Mouse (Mus musculus): Measurements from ENCODE around the gene Usp8. TPM values are rescaled to one million over a fixed set of nuclear protein-coding genes. Genes with fewer than 3 reads are reported as not detected.

The Usp8 gene
- polyA plus RNA-seq, 1 experiment from 2014 or later: 19.1 TPM

DNA sequence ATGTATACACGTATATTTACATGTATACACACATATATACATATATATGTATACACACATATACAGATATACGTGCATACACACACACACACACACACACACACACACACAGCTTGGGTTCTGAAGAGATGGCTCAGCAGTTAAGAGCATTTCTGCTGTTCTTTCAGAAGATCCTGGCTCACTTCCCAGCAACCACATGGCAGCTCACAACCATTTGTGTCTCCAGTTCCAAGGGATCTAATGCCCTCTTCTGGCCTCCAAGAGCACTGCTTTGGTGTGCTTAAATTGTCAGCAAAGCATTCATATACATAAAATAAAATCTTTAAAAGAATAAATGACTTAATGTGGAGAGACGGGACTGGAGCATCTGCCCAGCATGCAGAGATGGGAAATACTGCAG lies 75.3 kb downstream of the Usp8 start:
- no peak overlapping the region for H3K27ac ChIP-seq (replicated peaks)
- DNase-seq (ENCODE audit: low spot score) (peak; percentile 41), ATAC-seq (ENCODE audit: low FRiP score, low TSS enrichment) (no peak; the same call in 1 of the 2 replicates)
- no peak overlapping the region for H3K9ac ChIP-seq (ENCODE audit: low read length)
- 62% methylated on average over 3 of the region's 3 CpGs for WGBS
- H3K4me3 ChIP-seq (ENCODE audit: low read depth, low read length): no peak overlapping the region
- H3K4me1 ChIP-seq (replicated peaks; ENCODE audit: control insufficient read depth, insufficient read depth): no peaks in the 10 kb centered on the region; the same call in 1 of the 2 replicates
- no peak overlapping the region for H3K4me2 ChIP-seq (replicated peaks; ENCODE audit: low read depth)
- H3K36me3 ChIP-seq (ENCODE audit: control insufficient read depth, insufficient read depth, low read length): no peaks in the 10 kb centered on the region
- no peaks in the 10 kb centered on the region for H3K9me3 ChIP-seq (ENCODE audit: control insufficient read depth, low read length)
- H3K27me3 ChIP-seq (ENCODE audit: control insufficient read depth, insufficient read depth, low read length): no peaks in the 10 kb centered on the region
- no peak for TF ChIP-seq EP300 (optimal IDR thresholded peaks at IDR 0.05)
- TF ChIP-seq CTCF (IDR thresholded peaks at IDR 0.05; ENCODE audit: low read depth): peak; percentile 76

- Histone ChIP-seq H3K9me3 (ENCODE audit: control insufficient read depth, low read length) (no peaks in the 10 kb centered on the region), H3K9ac (ENCODE audit: low read length) (no peak within 1 kb of the TSS), H3K4me2 (replicated peaks; ENCODE audit: low read depth) (no peak within 1 kb of the TSS), H3K27ac (replicated peaks) (no peak within 1 kb of the TSS), H3K4me3 (ENCODE audit: low read depth, low read length) (no peak within 1 kb of the TSS), H3K27me3 (ENCODE audit: control insufficient read depth, insufficient read depth, low read length) (no peaks in the 10 kb centered on the region), H3K36me3 (ENCODE audit: control insufficient read depth, insufficient read depth, low read length) (no peaks in the 10 kb centered on the region), H3K4me1 (replicated peaks; ENCODE audit: control insufficient read depth, insufficient read depth) (no peaks in the 10 kb centered on the region; the same call in 1 of the 2 replicates)
- no peak for ATAC-seq (ENCODE audit: low FRiP score, low TSS enrichment)
- no peak for TF ChIP-seq EP300 (optimal IDR thresholded peaks at IDR 0.05)
- no peak for TF ChIP-seq CTCF (IDR thresholded peaks at IDR 0.05; ENCODE audit: low read depth)
- WGBS: 65% methylated on average over 4 of the region's 4 CpGs
- DNase-seq (ENCODE audit: low spot score): no peak
Measured at GRCm38 (mm10) chr2:126783370-126783769, 76.2 kb downstream of the Usp8 start, which contains the start of gene Usp50. TSS of gene Usp50 (minus strand) at chr2:126783470.

GRCm38 (mm10) chr2:126787721-126788342 lies 80.7 kb downstream of the Usp8 start:
- TF ChIP-seq EP300 (optimal IDR thresholded peaks at IDR 0.05) (no peak), CTCF (IDR thresholded peaks at IDR 0.05; ENCODE audit: low read depth) (no peak)
- H3K4me2 ChIP-seq (replicated peaks; ENCODE audit: low read depth): no peak overlapping the region
- DNase-seq (ENCODE audit: low spot score): peak; percentile 22
- H3K27me3 ChIP-seq (ENCODE audit: control insufficient read depth, insufficient read depth, low read length): no peaks in the 10 kb centered on the region
- H3K9ac ChIP-seq (ENCODE audit: low read length): no peak overlapping the region
- H3K36me3 ChIP-seq (ENCODE audit: control insufficient read depth, insufficient read depth, low read length): 0 out of 2 replicates have a peak, but pooled peaks cover 4% of the 10 kb centered on the region
- no peaks in the 10 kb centered on the region; the same call in 1 of the 2 replicates for H3K4me1 ChIP-seq (replicated peaks; ENCODE audit: control insufficient read depth, insufficient read depth)
- peak; percentile 65 for ATAC-seq (ENCODE audit: low FRiP score, low TSS enrichment)
- 22% methylated on average over 9 of the region's 9 CpGs for WGBS
- H3K27ac ChIP-seq (replicated peaks): peak overlapping the region; percentile 49; the same call in 1 of the 2 replicates
- H3K9me3 ChIP-seq (ENCODE audit: control insufficient read depth, low read length): no peaks in the 10 kb centered on the region
- H3K4me3 ChIP-seq (ENCODE audit: low read depth, low read length): no peak overlapping the region

GRCm38 (mm10) chr2:126792611-126793010 lies 85.5 kb downstream of the Usp8 start:
- 65% methylated on average over 5 of the region's 5 CpGs for WGBS
- H3K9me3 ChIP-seq (ENCODE audit: control insufficient read depth, low read length): no peaks in the 10 kb centered on the region
- no peak overlapping the region for H3K9ac ChIP-seq (ENCODE audit: low read length)
- H3K27me3 ChIP-seq (ENCODE audit: control insufficient read depth, insufficient read depth, low read length): no peaks in the 10 kb centered on the region
- ATAC-seq (ENCODE audit: low FRiP score, low TSS enrichment): no peak
- peaks cover 27% of the 10 kb centered on the region for H3K36me3 ChIP-seq (ENCODE audit: control insufficient read depth, insufficient read depth, low read length)
- no peak overlapping the region for H3K27ac ChIP-seq (replicated peaks)
- no peaks in the 10 kb centered on the region; the same call in 1 of the 2 replicates for H3K4me1 ChIP-seq (replicated peaks; ENCODE audit: control insufficient read depth, insufficient read depth)
- H3K4me2 ChIP-seq (replicated peaks; ENCODE audit: low read depth): no peak overlapping the region
- TF ChIP-seq CTCF (IDR thresholded peaks at IDR 0.05; ENCODE audit: low read depth) (no peak), EP300 (optimal IDR thresholded peaks at IDR 0.05) (no peak)
- DNase-seq (ENCODE audit: low spot score): no peak
- H3K4me3 ChIP-seq (ENCODE audit: low read depth, low read length): no peak overlapping the region

DNA sequence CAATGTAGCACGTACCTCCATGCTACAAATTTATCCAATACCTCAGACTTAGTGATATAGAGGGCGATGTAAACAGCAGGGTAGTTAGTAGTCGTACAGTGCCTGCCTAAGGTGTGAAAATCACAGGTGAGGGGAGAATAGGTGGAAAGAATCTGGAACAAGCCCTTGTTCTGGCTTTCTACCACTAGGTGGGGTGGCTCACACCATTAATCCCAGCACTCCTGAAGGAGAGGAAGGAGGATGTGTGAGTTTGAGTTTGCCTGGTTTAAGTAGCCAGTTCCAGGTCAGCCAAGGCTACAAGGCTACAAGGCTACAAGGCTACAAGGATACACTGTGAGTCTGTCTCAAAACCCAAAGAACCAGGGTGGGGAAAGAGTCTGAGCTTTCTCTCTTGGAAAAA lies 88.6 kb downstream of the Usp8 start:
- Histone ChIP-seq H3K36me3 (ENCODE audit: control insufficient read depth, insufficient read depth, low read length) (peaks cover 34% of the 10 kb centered on the region), H3K9me3 (ENCODE audit: control insufficient read depth, low read length) (no peaks in the 10 kb centered on the region), H3K4me3 (ENCODE audit: low read depth, low read length) (no peak overlapping the region), H3K9ac (ENCODE audit: low read length) (no peak overlapping the region), H3K27me3 (ENCODE audit: control insufficient read depth, insufficient read depth, low read length) (no peaks in the 10 kb centered on the region), H3K4me1 (replicated peaks; ENCODE audit: control insufficient read depth, insufficient read depth) (no peaks in the 10 kb centered on the region), H3K4me2 (replicated peaks; ENCODE audit: low read depth) (no peak overlapping the region), H3K27ac (replicated peaks) (no peak overlapping the region)
- TF ChIP-seq CTCF (IDR thresholded peaks at IDR 0.05; ENCODE audit: low read depth) (peak; percentile 65), EP300 (optimal IDR thresholded peaks at IDR 0.05) (no peak)
- DNase-seq (ENCODE audit: low spot score) (no peak), ATAC-seq (ENCODE audit: low FRiP score, low TSS enrichment) (no peak)
- 80% methylated on average over 3 of the region's 3 CpGs for WGBS

GRCm38 (mm10) chr2:126798455-126798854 lies 91.3 kb downstream of the Usp8 start:
- H3K9ac ChIP-seq (ENCODE audit: low read length): no peak overlapping the region
- no peaks in the 10 kb centered on the region for H3K9me3 ChIP-seq (ENCODE audit: control insufficient read depth, low read length)
- H3K27ac ChIP-seq (replicated peaks): no peak overlapping the region
- H3K4me2 ChIP-seq (replicated peaks; ENCODE audit: low read depth): no peak overlapping the region
- ATAC-seq (ENCODE audit: low FRiP score, low TSS enrichment) (peak; percentile 63; the same call in 1 of the 2 replicates), DNase-seq (ENCODE audit: low spot score) (no peak)
- H3K4me1 ChIP-seq (replicated peaks; ENCODE audit: control insufficient read depth, insufficient read depth): no peaks in the 10 kb centered on the region
- TF ChIP-seq EP300 (optimal IDR thresholded peaks at IDR 0.05): no peak
- peak; percentile 13; the same call in 1 of the 2 replicates for TF ChIP-seq CTCF (IDR thresholded peaks at IDR 0.05; ENCODE audit: low read depth)
- 54% methylated on average over 5 of the region's 5 CpGs for WGBS
- no peaks in the 10 kb centered on the region for H3K27me3 ChIP-seq (ENCODE audit: control insufficient read depth, insufficient read depth, low read length)
- no peak overlapping the region for H3K4me3 ChIP-seq (ENCODE audit: low read depth, low read length)
- peaks cover 34% of the 10 kb centered on the region for H3K36me3 ChIP-seq (ENCODE audit: control insufficient read depth, insufficient read depth, low read length)

Measured in stomach, postnatal 0 days (tissue).